In the genomic region with DNA sequence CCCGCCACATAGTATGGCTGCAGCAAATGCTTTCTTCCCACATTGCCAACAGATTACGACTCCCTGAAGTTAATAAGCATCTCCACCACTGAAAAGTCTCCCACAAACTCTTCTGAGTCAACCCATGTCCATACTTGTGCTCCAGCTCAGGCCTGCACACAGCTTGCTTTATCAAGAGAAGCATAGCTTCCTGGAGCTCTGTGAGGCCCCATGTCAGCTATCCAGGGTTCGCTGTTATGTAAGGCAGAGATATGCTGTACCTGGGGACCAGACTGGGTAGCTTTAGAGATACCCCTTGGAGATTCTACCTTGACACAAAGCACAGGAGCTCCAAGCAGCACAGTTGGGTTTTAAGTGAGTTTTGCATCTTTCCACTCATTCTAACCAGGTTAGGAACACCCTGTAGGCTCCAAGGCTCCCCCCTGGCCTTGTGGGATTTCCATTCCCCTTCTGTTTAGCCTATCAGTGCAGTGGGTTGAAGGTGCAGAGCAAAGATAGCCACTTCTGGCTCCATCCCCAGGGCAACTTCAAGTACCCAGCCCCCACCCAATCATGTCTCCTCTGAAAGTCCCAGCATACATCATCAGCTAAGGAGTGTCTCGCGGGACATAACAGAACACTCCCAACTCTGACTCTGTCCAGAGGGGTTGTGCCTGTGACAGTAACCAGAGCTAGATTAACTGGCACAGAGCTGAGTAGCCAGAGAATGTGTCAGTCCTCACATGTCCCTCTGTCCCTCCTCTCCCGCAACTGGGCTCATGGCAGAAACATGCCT, we compare ENCODE assay signal across 14 mouse cellular contexts.
DNase-seq lines count a peak whose midpoint lies in the region; ATAC-seq and TF ChIP-seq lines count a peak whose summit lies in the region.
"Had no signal": no experiment of that assay in that cellular context is flagged by ENCODE, and none has a peak within 500 bp of the region (broad histone marks: within the 10 kb centered on the region; RNA-seq: fewer than 3 reads in every experiment).

No protein-coding gene starts in this region.

- no peak for DNase-seq in heart, postnatal 14 days
- no peak for DNase-seq in midbrain, embryonic 10.5 days (ENCODE audit: low spot score)
- no peak for DNase-seq in midbrain, embryonic 14.5 days
- no peak for DNase-seq in liver, embryonic 14.5 days (ENCODE audit: low read depth in 3 of 3, low spot score in 3 of 3)
- no peak for DNase-seq in adrenal gland, postnatal 4 days (ENCODE audit: low spot score in 2 of 2)
- no peak for DNase-seq in layer of hippocampus, adult 11-12 months (ENCODE audit: low spot score)
- DNase-seq: cerebellum, adult 9-10 months; gastrocnemius, postnatal 36 days; kidney, postnatal 10 days had no signal

- TF ChIP-seq EP300 in liver, embryonic 14.5 days (IDR thresholded peaks at IDR 0.05; ENCODE audit: low read depth) = no peak

- H3K27ac ChIP-seq in heart, embryonic 14.5 days (replicated peaks in 1 of 2; ENCODE audit: control insufficient read depth in 1 of 2, insufficient read depth in 1 of 2, low read depth in 2 of 2, low read length in 2 of 2) = peak overlapping the region; percentile 65 to 68
- H3K27ac ChIP-seq in midbrain, embryonic 10.5 days (replicated peaks) = peak overlapping the region; percentile 60
- no peak overlapping the region for H3K27ac ChIP-seq in midbrain, embryonic 14.5 days (replicated peaks; ENCODE audit: low read depth, low read length)
- H3K27ac ChIP-seq in liver, embryonic 14.5 days = no peak overlapping the region
- H3K27ac ChIP-seq: embryonic facial prominence, embryonic 13.5 days; limb, embryonic 10.5 days had no signal

- no peak overlapping the region for H3K9ac ChIP-seq in heart, embryonic 14.5 days (ENCODE audit: low read length)
- H3K9ac ChIP-seq in midbrain, embryonic 14.5 days (replicated peaks; ENCODE audit: low read length) = no peak overlapping the region
- H3K9ac ChIP-seq in liver, embryonic 14.5 days (replicated peaks) = no peak overlapping the region
- H3K9ac ChIP-seq: embryonic facial prominence, embryonic 13.5 days had no signal

- no peaks in the 10 kb centered on the region for H3K36me3 ChIP-seq in heart, embryonic 14.5 days (ENCODE audit: control insufficient read depth, insufficient read depth, low read length)
- no peaks in the 10 kb centered on the region for H3K36me3 ChIP-seq in midbrain, embryonic 10.5 days
- H3K36me3 ChIP-seq in midbrain, embryonic 14.5 days (ENCODE audit: control insufficient read depth, insufficient read depth, low read length) = no peaks in the 10 kb centered on the region
- no peaks in the 10 kb centered on the region for H3K36me3 ChIP-seq in liver, embryonic 14.5 days (replicated peaks; ENCODE audit: control insufficient read depth, insufficient read depth, low read depth)
- H3K36me3 ChIP-seq: embryonic facial prominence, embryonic 13.5 days; limb, embryonic 10.5 days had no signal

- no peaks in the 10 kb centered on the region for H3K9me3 ChIP-seq in heart, embryonic 14.5 days (ENCODE audit: control insufficient read depth, low read length)
- H3K9me3 ChIP-seq in midbrain, embryonic 10.5 days (replicated peaks) = no peaks in the 10 kb centered on the region
- H3K9me3 ChIP-seq in midbrain, embryonic 14.5 days (ENCODE audit: control insufficient read depth, low read length) = no peaks in the 10 kb centered on the region
- no peaks in the 10 kb centered on the region for H3K9me3 ChIP-seq in liver, embryonic 14.5 days (ENCODE audit: control insufficient read depth, low read length)
- H3K9me3 ChIP-seq: embryonic facial prominence, embryonic 13.5 days; limb, embryonic 10.5 days had no signal

- H3K4me3 ChIP-seq in heart, embryonic 14.5 days (ENCODE audit: control insufficient read depth in 1 of 2, insufficient read depth in 1 of 2, low read depth in 1 of 2, low read length in 2 of 2) = no peak overlapping the region
- no peak overlapping the region for H3K4me3 ChIP-seq in midbrain, embryonic 10.5 days
- H3K4me3 ChIP-seq in midbrain, embryonic 14.5 days (replicated peaks; ENCODE audit: low read depth, low read length) = no peak overlapping the region
- no peak overlapping the region for H3K4me3 ChIP-seq in liver, embryonic 14.5 days (ENCODE audit: insufficient read depth in 1 of 2, low read depth in 2 of 2, low read length in 2 of 2)
- H3K4me3 ChIP-seq: embryonic facial prominence, embryonic 13.5 days; limb, embryonic 10.5 days had no signal

- TF ChIP-seq CTCF in liver, embryonic 14.5 days (IDR thresholded peaks at IDR 0.05; ENCODE audit: low read depth) = no peak

- ATAC-seq in heart, embryonic 14.5 days (ENCODE audit: insufficient number of reproducible peaks, insufficient read depth, low FRiP score, low read depth) = peak; percentile 82
- ATAC-seq in midbrain, embryonic 14.5 days (ENCODE audit: low FRiP score, low TSS enrichment) = no peak
- ATAC-seq in liver, embryonic 14.5 days (ENCODE audit: insufficient read depth) = peak; percentile 77
- ATAC-seq: hindbrain, embryonic 16.5 days; intestine, postnatal 0 days had no signal

- intact Hi-C loops in heart, postnatal 14 days (cut with DNase I) = no loop called here

- peaks cover 17 to 25% of the 10 kb centered on the region in 2 experiments for H3K4me1 ChIP-seq in heart, embryonic 14.5 days (ENCODE audit: control insufficient read depth in 2 of 2, insufficient read depth in 2 of 2, low read length in 2 of 2)
- peaks cover 41% of the 10 kb centered on the region for H3K4me1 ChIP-seq in midbrain, embryonic 10.5 days
- peaks cover 22% of the 10 kb centered on the region for H3K4me1 ChIP-seq in midbrain, embryonic 14.5 days (ENCODE audit: control insufficient read depth, insufficient read depth, low read length)
- no peaks in the 10 kb centered on the region for H3K4me1 ChIP-seq in liver, embryonic 14.5 days (replicated peaks; ENCODE audit: control insufficient read depth in 2 of 2, insufficient read depth in 2 of 2, low read length in 1 of 2)

- peak overlapping the region; percentile 49 for H3K4me2 ChIP-seq in heart, embryonic 14.5 days (ENCODE audit: low read length)
- no peak overlapping the region for H3K4me2 ChIP-seq in midbrain, embryonic 14.5 days (ENCODE audit: low read length)
- no peak overlapping the region for H3K4me2 ChIP-seq in liver, embryonic 14.5 days (ENCODE audit: low read depth)
- H3K4me2 ChIP-seq: embryonic facial prominence, embryonic 13.5 days had no signal

- no peaks in the 10 kb centered on the region for H3K27me3 ChIP-seq in heart, embryonic 14.5 days (ENCODE audit: control insufficient read depth, insufficient read depth, low read length)
- peaks cover 47% of the 10 kb centered on the region for H3K27me3 ChIP-seq in midbrain, embryonic 10.5 days (ENCODE audit: low read depth, poor library complexity, severe bottlenecking)
- no peaks in the 10 kb centered on the region for H3K27me3 ChIP-seq in midbrain, embryonic 14.5 days (ENCODE audit: control insufficient read depth, insufficient read depth, low read length)
- no peaks in the 10 kb centered on the region for H3K27me3 ChIP-seq in liver, embryonic 14.5 days (ENCODE audit: control insufficient read depth, insufficient read depth, low read length)
- H3K27me3 ChIP-seq: embryonic facial prominence, embryonic 13.5 days had no signal

- 45% methylated on average over 6 of the region's 6 CpGs for WGBS in heart, embryonic 14.5 days
- 94% methylated on average over 6 of the region's 6 CpGs for WGBS in midbrain, embryonic 10.5 days
- WGBS in midbrain, embryonic 14.5 days = 91% methylated on average over 6 of the region's 6 CpGs
- WGBS in liver, embryonic 14.5 days (ENCODE audit: insufficient replicate concordance) = 43% methylated on average over 6 of the region's 6 CpGs

Comparison
In these comparisons a context has a peak if more than half of its experiments do, and no peak if none do; other contexts are left out.
1. H3K27ac ChIP-seq: peak in heart, embryonic 14.5 days (2 of 2) and midbrain, embryonic 10.5 days (single experiment); none in midbrain, embryonic 14.5 days (single experiment) and liver, embryonic 14.5 days (single experiment).